Mouse (Mus musculus) c-Kit-positive CD71-positive TER-119-negative erythroid progenitor cells, embryonic 14.5 days (primary cell): ENCODE data around the gene Uqcrh.

ENCODE experiments used
- DNase-seq: peaks from one replicate; pipeline ENCODE4 v3.0.0-alpha.2; 2013; ENCODE audit warnings: low read depth

Uqcrh gene

GRCm38 (mm10) chr4:116074861-116075620 is at the start of gene Uqcrh, which contains the start of gene Lrrc41:
Gene Uqcrh (minus strand): TSS chr4:116075071.
Gene Lrrc41 (plus strand): TSS chr4:116075269.
- DNase-seq = peak; percentile 90

- peak; percentile 92 for DNase-seq
Observed at GRCm38 (mm10) chr4:116123602-116124519, 49.0 kb upstream of the Uqcrh start, which contains the start of the genes Rad54l and Pomgnt1. Gene Rad54l (minus strand): TSS chr4:116123690. Gene Pomgnt1 (plus strand): TSS chr4:116123840.

GRCm38 (mm10) chr4:116122762-116123161 is 47.9 kb upstream of the Uqcrh start:
- DNase-seq = peak; percentile 38

GRCm38 (mm10) chr4:116111486-116111885 is 36.6 kb upstream of the Uqcrh start:
- DNase-seq = no peak

- DNase-seq = no peak
Observed at GRCm38 (mm10) chr4:116110695-116111094, 35.8 kb upstream of the Uqcrh start.

GRCm38 (mm10) chr4:116105278-116105677 is 30.4 kb upstream of the Uqcrh start:
- no peak for DNase-seq

GRCm38 (mm10) chr4:116100959-116101358 is 26.1 kb upstream of the Uqcrh start:
- peak; percentile 57 for DNase-seq

GRCm38 (mm10) chr4:116097211-116097610 is 22.3 kb upstream of the Uqcrh start:
- no peak for DNase-seq

- DNase-seq = no peak
Observed at GRCm38 (mm10) chr4:116096291-116096690, 21.4 kb upstream of the Uqcrh start.

- DNase-seq = no peak
Observed at GRCm38 (mm10) chr4:116088510-116089249, 13.8 kb upstream of the Uqcrh start.

GRCm38 (mm10) chr4:116077240-116078095 is 2.6 kb upstream of the Uqcrh start:
- DNase-seq = no peak

GRCm38 (mm10) chr4:116076369-116077231 is 1.7 kb upstream of the Uqcrh start:
- DNase-seq = peak; percentile 45

- DNase-seq = peak; percentile 35
Observed at GRCm38 (mm10) chr4:116075631-116076368, 929 bp upstream of the Uqcrh start.

- peak; percentile 66 for DNase-seq
Observed at GRCm38 (mm10) chr4:116074145-116074675, 661 bp downstream of the Uqcrh start.

- peak; percentile 38 for DNase-seq
Observed at GRCm38 (mm10) chr4:116073146-116073545, 1.7 kb downstream of the Uqcrh start.

- DNase-seq = no peak
Observed at GRCm38 (mm10) chr4:116070116-116070515, 4.8 kb downstream of the Uqcrh start.

GRCm38 (mm10) chr4:116063855-116064254 is 11.0 kb downstream of the Uqcrh start:
- peak; percentile 14 for DNase-seq

- DNase-seq = no peak
Observed at GRCm38 (mm10) chr4:116059012-116059726, 15.7 kb downstream of the Uqcrh start.
